Mouse (Mus musculus) stomach, embryonic 15.5 days (tissue): Measurements from ENCODE around the gene Tpst2. TPM values are rescaled to one million over a fixed set of nuclear protein-coding genes. Genes with fewer than 3 reads are reported as not detected.
A peak's percentile ranks its signal among the peaks of the same experiment; 100 is the strongest.

Experiments
- ATAC-seq: fragments of 200-750 bp; cut with Nextera tagmentation; 2 replicates; pipeline ENCODE4 v1.8.0; 2017; ENCODE audit warnings: low read depth, moderate number of reproducible peaks, moderate TSS enrichment; ENCODE audit not compliant: insufficient read depth, low FRiP score
- H3K27ac ChIP-seq: fragments of 300-500 bp; sonication (generic); 2 replicates; pipeline ENCODE4 v1.5.1; 2015; ENCODE audit warnings: mild to moderate bottlenecking, inconsistent platforms
- H3K27me3 ChIP-seq: fragments of 300-500 bp; sonication (generic); replicated peaks from 2 replicates; pipeline ENCODE4 v1.6.1; 2015; ENCODE audit warnings: inconsistent platforms
- H3K36me3 ChIP-seq: fragments of 300-500 bp; sonication (generic); 2 replicates; pipeline ENCODE4 v1.6.1; 2015; ENCODE audit warnings: inconsistent platforms
- H3K4me1 ChIP-seq: fragments of 300-500 bp; sonication (generic); 2 replicates; pipeline ENCODE4 v1.6.1; 2015; ENCODE audit warnings: inconsistent platforms
- H3K4me2 ChIP-seq: fragments of 300-500 bp; sonication (generic); 2 replicates; pipeline ENCODE4 v1.6.1; 2015; ENCODE audit warnings: mild to moderate bottlenecking, inconsistent platforms
- H3K4me3 ChIP-seq: fragments of 300-500 bp; sonication (generic); replicated peaks from 2 replicates; pipeline ENCODE4 v1.5.1; 2015; ENCODE audit warnings: inconsistent platforms
- H3K9ac ChIP-seq: fragments of 300-500 bp; sonication (generic); 2 replicates; pipeline ENCODE4 v1.6.1; 2015; ENCODE audit warnings: inconsistent platforms
- H3K9me3 ChIP-seq: fragments of 300-500 bp; sonication (generic); 2 replicates; pipeline ENCODE4 v1.6.1; 2016; ENCODE audit warnings: inconsistent platforms
- WGBS: fragments of 180-500 bp; shearing (Covaris S2); methylation state at CpG from one replicate; pipeline ENCODE4 v1.1.7; 2015; 5-methylcytosine and 5-hydroxymethylcytosine counted together
- polyA plus RNA-seq: library from polyadenylated mRNA; unstranded; fragments of >200 nt; fragmentation: Nextera tagmentation; extraction: Ambion mirVana; gene quantifications from 2 replicates; pipeline ENCODE4 v1.2.1, GENCODE M21; 2015

Gene Tpst2
- polyA plus RNA-seq, 1 experiment from 2014 or later, result 44.4 TPM

GRCm38 (mm10) chr5:112326446-112327009 is 50.0 kb downstream of the Tpst2 start:
- peak overlapping the region; percentile 62; the same call in 1 of the 2 replicates for H3K27ac ChIP-seq
- WGBS, result 2% methylated on average over 32 of the region's 33 CpGs
- H3K9me3 ChIP-seq, result no peaks in the 10 kb centered on the region
- H3K4me2 ChIP-seq, result peak overlapping the region; percentile 75
- H3K27me3 ChIP-seq, result no peaks in the 10 kb centered on the region
- peak overlapping the region; percentile 100 for H3K4me3 ChIP-seq
- peaks cover 12% of the 10 kb centered on the region for H3K4me1 ChIP-seq
- H3K36me3 ChIP-seq, result peaks cover 31% of the 10 kb centered on the region
- peak overlapping the region; percentile 90 for H3K9ac ChIP-seq
- peak; percentile 30; the same call in 1 of the 2 replicates for ATAC-seq

GRCm38 (mm10) chr5:112327854-112328253 is 51.4 kb downstream of the Tpst2 start:
- Histone ChIP-seq H3K36me3 (peaks cover 39% of the 10 kb centered on the region), H3K27ac (no peak overlapping the region), H3K4me3 (no peak overlapping the region), H3K4me1 (peaks cover 12% of the 10 kb centered on the region), H3K27me3 (no peaks in the 10 kb centered on the region), H3K4me2 (no peak overlapping the region), H3K9ac (no peak overlapping the region), H3K9me3 (no peaks in the 10 kb centered on the region)
- no peak for ATAC-seq
- 92% methylated on average over 15 of the region's 15 CpGs for WGBS

GRCm38 (mm10) chr5:112329805-112330564 is 53.5 kb downstream of the Tpst2 start:
- Histone ChIP-seq H3K36me3 (peaks cover 58% of the 10 kb centered on the region), H3K27ac (no peak overlapping the region), H3K9me3 (no peaks in the 10 kb centered on the region), H3K27me3 (no peaks in the 10 kb centered on the region), H3K4me3 (no peak overlapping the region), H3K4me2 (no peak overlapping the region), H3K9ac (no peak overlapping the region), H3K4me1 (peaks cover 12% of the 10 kb centered on the region)
- no peak for ATAC-seq
- WGBS, result 91% methylated on average over 14 of the region's 14 CpGs

- Histone ChIP-seq H3K36me3 (peaks cover 80% of the 10 kb centered on the region), H3K4me1 (no peaks in the 10 kb centered on the region), H3K4me2 (no peak overlapping the region), H3K27me3 (no peaks in the 10 kb centered on the region), H3K27ac (no peak overlapping the region), H3K9me3 (no peaks in the 10 kb centered on the region), H3K9ac (no peak overlapping the region), H3K4me3 (no peak overlapping the region)
- ATAC-seq, result peak; percentile 6; the same call in 1 of the 2 replicates
- 19% methylated on average over 2 of the region's 2 CpGs for WGBS
These were observed 59.0 kb downstream of the Tpst2 start for GRCm38 (mm10) chr5:112335473-112335872.

GRCm38 (mm10) chr5:112337004-112337403 is 60.5 kb downstream of the Tpst2 start:
- Histone ChIP-seq H3K9me3 (no peaks in the 10 kb centered on the region), H3K9ac (no peak overlapping the region), H3K4me1 (peaks cover 1% of the 10 kb centered on the region; the same call in 1 of the 2 replicates), H3K36me3 (peaks cover 68% of the 10 kb centered on the region), H3K27me3 (no peaks in the 10 kb centered on the region), H3K4me2 (no peak overlapping the region), H3K4me3 (no peak overlapping the region), H3K27ac (no peak overlapping the region)
- 93% methylated on average over 22 of the region's 22 CpGs for WGBS
- ATAC-seq, result no peak

- WGBS, result 64% methylated on average over 7 of the region's 7 CpGs
- no peak for ATAC-seq
These were observed 62.7 kb downstream of the Tpst2 start for GRCm38 (mm10) chr5:112339215-112339614.

GRCm38 (mm10) chr5:112342463-112343204 is 66.1 kb downstream of the Tpst2 start, which contains the start of the genes Srrd and Hps4:
Gene Srrd, minus strand, starts transcription at chr5:112343040.
Gene Hps4, plus strand, starts transcription at chr5:112343083.
- 2% methylated on average over 54 of the region's 64 CpGs for WGBS
- peak within 1 kb of the TSS; percentile 87 for H3K4me2 ChIP-seq
- peak within 1 kb of the TSS; percentile 66 for H3K27ac ChIP-seq
- H3K4me1 ChIP-seq, result peaks cover 24% of the 10 kb centered on the region
- ATAC-seq, result peak; percentile 71
- H3K9ac ChIP-seq, result peak within 1 kb of the TSS; percentile 82
- H3K9me3 ChIP-seq, result no peaks in the 10 kb centered on the region
- H3K27me3 ChIP-seq, result no peaks in the 10 kb centered on the region
- H3K36me3 ChIP-seq, result peaks cover 17% of the 10 kb centered on the region
- peak within 1 kb of the TSS; percentile 96 for H3K4me3 ChIP-seq

More at GRCm38 (mm10) chr5:112339215-112339614, 62.7 kb downstream of the Tpst2 start:
- Histone ChIP-seq H3K9ac (no peak overlapping the region), H3K27me3 (no peaks in the 10 kb centered on the region), H3K9me3 (no peaks in the 10 kb centered on the region), H3K4me3 (no peak overlapping the region), H3K4me2 (no peak overlapping the region), H3K36me3 (peaks cover 50% of the 10 kb centered on the region), H3K4me1 (peaks cover 15% of the 10 kb centered on the region; the same call in 1 of the 2 replicates), H3K27ac (no peak overlapping the region)

GRCm38 (mm10) chr5:112343205-112343595 is 66.7 kb downstream of the Tpst2 start:
- Histone ChIP-seq H3K9me3 (no peaks in the 10 kb centered on the region), H3K4me1 (peaks cover 24% of the 10 kb centered on the region), H3K4me2 (peak overlapping the region; percentile 87), H3K4me3 (peak overlapping the region; percentile 96), H3K36me3 (peaks cover 11% of the 10 kb centered on the region), H3K9ac (peak overlapping the region; percentile 82), H3K27ac (peak overlapping the region; percentile 66), H3K27me3 (no peaks in the 10 kb centered on the region)
- ATAC-seq, result peak; percentile 54
- under 1% methylated on average over 24 of the region's 24 CpGs for WGBS

- peaks cover 8% of the 10 kb centered on the region; the same call in 1 of the 2 replicates for H3K36me3 ChIP-seq
- peak overlapping the region; percentile 87; the same call in 1 of the 2 replicates for H3K4me2 ChIP-seq
- peak; percentile 63; the same call in 1 of the 2 replicates for ATAC-seq
- H3K4me3 ChIP-seq, result no peak overlapping the region
- H3K9ac ChIP-seq, result no peak overlapping the region
- H3K9me3 ChIP-seq, result no peaks in the 10 kb centered on the region
- H3K27ac ChIP-seq, result peak overlapping the region; percentile 1; the same call in 1 of the 2 replicates
- no peaks in the 10 kb centered on the region for H3K27me3 ChIP-seq
- H3K4me1 ChIP-seq, result peaks cover 24% of the 10 kb centered on the region
- WGBS, result 73% methylated on average over 6 of the region's 6 CpGs
These were observed 67.8 kb downstream of the Tpst2 start for GRCm38 (mm10) chr5:112344092-112344960.

GRCm38 (mm10) chr5:112346211-112346965 is 69.9 kb downstream of the Tpst2 start:
- WGBS, result 83% methylated on average over 16 of the region's 16 CpGs
- Histone ChIP-seq H3K27me3 (no peaks in the 10 kb centered on the region), H3K4me3 (no peak overlapping the region), H3K4me1 (peaks cover 24% of the 10 kb centered on the region), H3K9ac (no peak overlapping the region), H3K9me3 (no peaks in the 10 kb centered on the region), H3K27ac (no peak overlapping the region), H3K4me2 (no peak overlapping the region), H3K36me3 (peaks cover 10% of the 10 kb centered on the region)
- no peak for ATAC-seq
